Mouse (Mus musculus): ENCODE measurements around the gene Ano4. TPM values are rescaled to one million over a fixed set of nuclear protein-coding genes. Genes with fewer than 3 reads are reported as not detected.

Gene Ano4
- total RNA-seq, 1 experiment: 0.80 TPM

- H3K9me3 ChIP-seq (ENCODE audit: control insufficient read depth, insufficient read depth, low read depth, low read length): no peaks in the 10 kb centered on the region
- DNase-seq (ENCODE audit: low read depth, low spot score): no peak
- H3K27ac ChIP-seq (ENCODE audit: insufficient read depth, low read depth, low read length, poor library complexity, severe bottlenecking): no peak overlapping the region
- no peak overlapping the region for H3K4me3 ChIP-seq (ENCODE audit: insufficient read depth in 1 of 2, low read depth in 1 of 2, low read length in 2 of 2, poor library complexity in 1 of 2, severe bottlenecking in 1 of 2)
- no peaks in the 10 kb centered on the region for H3K4me1 ChIP-seq (ENCODE audit: control insufficient read depth in 2 of 2, insufficient read depth in 2 of 2, low read length in 2 of 2, poor library complexity in 1 of 2)
- no peaks in the 10 kb centered on the region for H3K36me3 ChIP-seq (ENCODE audit: control insufficient read depth, insufficient read depth, low read length, poor library complexity, severe bottlenecking)
- in situ Hi-C loops (cut with MboI; ENCODE audit: low sequenced_read_pairs in 2 of 2, unreplicated experiment in 2 of 2): no loop called here
- TF ChIP-seq CHD2 (IDR thresholded peaks at IDR 0.05; ENCODE audit: low read depth, low read length) (no peak), ZC3H11A (IDR thresholded peaks at IDR 0.05; ENCODE audit: borderline replicate concordance, low read depth, low read length) (no peak), ZNF384 (IDR thresholded peaks at IDR 0.05; ENCODE audit: low read depth, low read length) (no peak), HCFC1 (IDR thresholded peaks at IDR 0.05; ENCODE audit: borderline replicate concordance, insufficient read depth, low read length) (no peak), MAFK (IDR thresholded peaks at IDR 0.05; ENCODE audit: insufficient read depth, low read depth, low read length) (no peak)
- no peak overlapping the region for H3K9ac ChIP-seq (ENCODE audit: insufficient read depth, low read depth, low read length, poor library complexity, severe bottlenecking)
Observed at GRCm38 (mm10) chr10:89351416-89351815, 6.9 kb upstream of the Ano4 start.

DNA sequence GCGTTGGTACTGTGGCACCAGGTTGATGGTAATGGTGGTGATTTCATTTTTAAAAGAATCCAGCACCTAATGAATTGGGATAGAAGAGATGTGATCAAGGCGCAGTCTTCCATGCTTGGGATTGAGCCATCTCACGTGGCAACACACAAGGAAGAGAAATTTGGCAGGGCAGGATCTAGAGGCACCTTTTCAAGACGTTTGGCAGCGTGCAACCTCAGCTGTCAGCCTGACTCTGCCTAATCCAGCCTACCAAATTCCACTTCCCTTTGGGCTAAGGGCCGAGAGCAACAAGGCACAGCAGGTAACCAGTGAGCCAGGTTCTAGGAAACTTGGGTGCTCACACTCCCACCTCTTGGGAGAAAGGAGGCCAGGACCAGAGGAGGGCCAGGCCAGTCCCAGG lies 1.0 kb upstream of the Ano4 start:
- Histone ChIP-seq H3K4me3 (ENCODE audit: insufficient read depth in 1 of 2, low read depth in 1 of 2, low read length in 2 of 2, poor library complexity in 1 of 2, severe bottlenecking in 1 of 2) (no peak overlapping the region), H3K4me1 (ENCODE audit: control insufficient read depth in 2 of 2, insufficient read depth in 2 of 2, low read length in 2 of 2, poor library complexity in 1 of 2) (no peaks in the 10 kb centered on the region; a peak in 1 of 4 replicates), H3K9ac (ENCODE audit: insufficient read depth, low read depth, low read length, poor library complexity, severe bottlenecking) (no peak overlapping the region), H3K27ac (ENCODE audit: insufficient read depth, low read depth, low read length, poor library complexity, severe bottlenecking) (no peak overlapping the region), H3K9me3 (ENCODE audit: control insufficient read depth, insufficient read depth, low read depth, low read length) (no peaks in the 10 kb centered on the region), H3K36me3 (ENCODE audit: control insufficient read depth, insufficient read depth, low read length, poor library complexity, severe bottlenecking) (no peaks in the 10 kb centered on the region)
- in situ Hi-C loops (cut with MboI; ENCODE audit: low sequenced_read_pairs in 2 of 2, unreplicated experiment in 2 of 2): loop anchor here in 1 of 2 experiments (25.0 kb wide), 1 partner anchor 292 kb away; no protein-coding TSS in a partner anchor
- no peak for DNase-seq (ENCODE audit: low read depth, low spot score)
- TF ChIP-seq ZNF384 (IDR thresholded peaks at IDR 0.05; ENCODE audit: low read depth, low read length) (no peak), MAFK (IDR thresholded peaks at IDR 0.05; ENCODE audit: insufficient read depth, low read depth, low read length) (no peak), ZC3H11A (IDR thresholded peaks at IDR 0.05; ENCODE audit: borderline replicate concordance, low read depth, low read length) (no peak), CHD2 (IDR thresholded peaks at IDR 0.05; ENCODE audit: low read depth, low read length) (no peak), HCFC1 (IDR thresholded peaks at IDR 0.05; ENCODE audit: borderline replicate concordance, insufficient read depth, low read length) (no peak)

- peak overlapping the region; percentile 72 to 74 for H3K4me3 ChIP-seq (ENCODE audit: insufficient read depth in 1 of 2, low read depth in 1 of 2, low read length in 2 of 2, poor library complexity in 1 of 2, severe bottlenecking in 1 of 2)
- no peak for TF ChIP-seq MAFK (IDR thresholded peaks at IDR 0.05; ENCODE audit: insufficient read depth, low read depth, low read length)
- no peak for TF ChIP-seq HCFC1 (IDR thresholded peaks at IDR 0.05; ENCODE audit: borderline replicate concordance, insufficient read depth, low read length)
- TF ChIP-seq ZC3H11A (IDR thresholded peaks at IDR 0.05; ENCODE audit: borderline replicate concordance, low read depth, low read length): no peak
- no peak for TF ChIP-seq ZNF384 (IDR thresholded peaks at IDR 0.05; ENCODE audit: low read depth, low read length)
- TF ChIP-seq CHD2 (IDR thresholded peaks at IDR 0.05; ENCODE audit: low read depth, low read length): no peak
- no peaks in the 10 kb centered on the region for H3K9me3 ChIP-seq (ENCODE audit: control insufficient read depth, insufficient read depth, low read depth, low read length)
- DNase-seq (ENCODE audit: low read depth, low spot score): no peak
- no peak overlapping the region for H3K27ac ChIP-seq (ENCODE audit: insufficient read depth, low read depth, low read length, poor library complexity, severe bottlenecking)
- no peak overlapping the region for H3K9ac ChIP-seq (ENCODE audit: insufficient read depth, low read depth, low read length, poor library complexity, severe bottlenecking)
- in situ Hi-C loops (cut with MboI; ENCODE audit: low sequenced_read_pairs in 2 of 2, unreplicated experiment in 2 of 2): loop anchor here in 1 of 2 experiments (25.0 kb wide), 1 partner anchor 292 kb away; no protein-coding TSS in a partner anchor
- peaks cover 0 to 1% of the 10 kb centered on the region in 2 experiments; a peak in 3 of 4 replicates for H3K4me1 ChIP-seq (ENCODE audit: control insufficient read depth in 2 of 2, insufficient read depth in 2 of 2, low read length in 2 of 2, poor library complexity in 1 of 2)
- H3K36me3 ChIP-seq (ENCODE audit: control insufficient read depth, insufficient read depth, low read length, poor library complexity, severe bottlenecking): no peaks in the 10 kb centered on the region
Observed at GRCm38 (mm10) chr10:89345196-89345533, 603 bp upstream of the Ano4 start.

GRCm38 (mm10) chr10:89344132-89344490 lies 451 bp downstream of the Ano4 start:
- Histone ChIP-seq H3K9me3 (ENCODE audit: control insufficient read depth, insufficient read depth, low read depth, low read length) (no peaks in the 10 kb centered on the region), H3K4me1 (ENCODE audit: control insufficient read depth in 2 of 2, insufficient read depth in 2 of 2, low read length in 2 of 2, poor library complexity in 1 of 2) (peaks cover 0 to 4% of the 10 kb centered on the region in 2 experiments; a peak in 3 of 4 replicates), H3K4me3 (ENCODE audit: insufficient read depth in 1 of 2, low read depth in 1 of 2, low read length in 2 of 2, poor library complexity in 1 of 2, severe bottlenecking in 1 of 2) (peak overlapping the region; percentile 72 to 74), H3K36me3 (ENCODE audit: control insufficient read depth, insufficient read depth, low read length, poor library complexity, severe bottlenecking) (no peaks in the 10 kb centered on the region), H3K27ac (ENCODE audit: insufficient read depth, low read depth, low read length, poor library complexity, severe bottlenecking) (no peak overlapping the region), H3K9ac (ENCODE audit: insufficient read depth, low read depth, low read length, poor library complexity, severe bottlenecking) (no peak overlapping the region)
- no peak for TF ChIP-seq MAFK (IDR thresholded peaks at IDR 0.05; ENCODE audit: insufficient read depth, low read depth, low read length)
- in situ Hi-C loops (cut with MboI; ENCODE audit: low sequenced_read_pairs in 2 of 2, unreplicated experiment in 2 of 2): loop anchor here in 1 of 2 experiments (25.0 kb wide), 1 partner anchor 293 kb away; no protein-coding TSS in a partner anchor
- no peak for DNase-seq (ENCODE audit: low read depth, low spot score)

DNA sequence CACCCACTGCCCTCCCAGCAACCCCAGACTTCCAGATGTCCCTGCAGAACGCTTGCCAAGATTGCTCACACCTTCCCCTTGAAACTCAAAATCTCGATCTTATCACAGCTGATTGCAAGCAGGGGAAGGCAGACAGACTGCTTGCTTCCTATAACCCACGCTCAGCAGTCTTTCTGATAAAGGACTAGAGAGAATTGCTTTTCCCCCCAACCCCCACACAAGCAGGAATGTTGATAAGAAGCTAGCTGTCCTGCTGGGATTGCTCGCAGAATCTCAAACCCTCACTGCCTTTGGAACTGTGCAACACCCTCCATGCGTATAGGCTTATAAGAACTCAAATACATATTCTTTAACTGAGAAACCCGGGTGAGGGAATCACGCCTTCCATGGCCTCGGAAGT lies 846 bp downstream of the Ano4 start:
- no peak for DNase-seq (ENCODE audit: low read depth, low spot score)
- H3K4me3 ChIP-seq (ENCODE audit: insufficient read depth in 1 of 2, low read depth in 1 of 2, low read length in 2 of 2, poor library complexity in 1 of 2, severe bottlenecking in 1 of 2): no peak overlapping the region
- no peak overlapping the region for H3K9ac ChIP-seq (ENCODE audit: insufficient read depth, low read depth, low read length, poor library complexity, severe bottlenecking)

More for the DNA sequence above, 846 bp downstream of the Ano4 start:
- no peaks in the 10 kb centered on the region for H3K36me3 ChIP-seq (ENCODE audit: control insufficient read depth, insufficient read depth, low read length, poor library complexity, severe bottlenecking)
- in situ Hi-C loops (cut with MboI; ENCODE audit: low sequenced_read_pairs in 2 of 2, unreplicated experiment in 2 of 2): loop anchor here in 1 of 2 experiments (25.0 kb wide), 1 partner anchor 294 kb away; no protein-coding TSS in a partner anchor
- H3K4me1 ChIP-seq (ENCODE audit: control insufficient read depth in 2 of 2, insufficient read depth in 2 of 2, low read length in 2 of 2, poor library complexity in 1 of 2): peaks cover 0 to 4% of the 10 kb centered on the region in 2 experiments; a peak in 3 of 4 replicates
- no peaks in the 10 kb centered on the region for H3K9me3 ChIP-seq (ENCODE audit: control insufficient read depth, insufficient read depth, low read depth, low read length)
- no peak for TF ChIP-seq HCFC1 (IDR thresholded peaks at IDR 0.05; ENCODE audit: borderline replicate concordance, insufficient read depth, low read length)
- TF ChIP-seq ZNF384 (IDR thresholded peaks at IDR 0.05; ENCODE audit: low read depth, low read length): no peak
- no peak for TF ChIP-seq MAFK (IDR thresholded peaks at IDR 0.05; ENCODE audit: insufficient read depth, low read depth, low read length)
- TF ChIP-seq CHD2 (IDR thresholded peaks at IDR 0.05; ENCODE audit: low read depth, low read length): no peak
- no peak for TF ChIP-seq ZC3H11A (IDR thresholded peaks at IDR 0.05; ENCODE audit: borderline replicate concordance, low read depth, low read length)
- H3K27ac ChIP-seq (ENCODE audit: insufficient read depth, low read depth, low read length, poor library complexity, severe bottlenecking): no peak overlapping the region
